Mouse (Mus musculus) liver, embryonic 14.5 days (tissue): ENCODE results near the gene Mink1.

Experiments used
- CTCF ChIP-seq: IDR thresholded peaks from 2 replicates; pipeline ENCODE4 v1.5.1; 2016; ENCODE audit warnings: antibody characterized with exemption, low read depth, control low read depth
- EP300 ChIP-seq: IDR thresholded peaks from 2 replicates; pipeline ENCODE4 v1.6.1; 2016; ENCODE audit warnings: antibody characterized with exemption, low read depth

GRCm38 (mm10) chr11:70580358-70580720 lies 17.7 kb downstream of the Mink1 start:
- TF ChIP-seq CTCF (no peak), EP300 (no peak)
